Mouse (Mus musculus): ENCODE results near the gene Atp13a2.

Gene Atp13a2

GRCm38 (mm10) chr4:140962207-140962909 is 24.3 kb upstream of the Atp13a2 start:
- 43% methylated on average over 8 of the region's 8 CpGs for WGBS

- WGBS = 25% methylated on average over 5 of the region's 5 CpGs
These were observed 23.7 kb upstream of the Atp13a2 start for GRCm38 (mm10) chr4:140962950-140963349.

- WGBS = 43% methylated on average over 9 of the region's 9 CpGs
These were observed 22.6 kb upstream of the Atp13a2 start for GRCm38 (mm10) chr4:140963941-140964597.

DNA sequence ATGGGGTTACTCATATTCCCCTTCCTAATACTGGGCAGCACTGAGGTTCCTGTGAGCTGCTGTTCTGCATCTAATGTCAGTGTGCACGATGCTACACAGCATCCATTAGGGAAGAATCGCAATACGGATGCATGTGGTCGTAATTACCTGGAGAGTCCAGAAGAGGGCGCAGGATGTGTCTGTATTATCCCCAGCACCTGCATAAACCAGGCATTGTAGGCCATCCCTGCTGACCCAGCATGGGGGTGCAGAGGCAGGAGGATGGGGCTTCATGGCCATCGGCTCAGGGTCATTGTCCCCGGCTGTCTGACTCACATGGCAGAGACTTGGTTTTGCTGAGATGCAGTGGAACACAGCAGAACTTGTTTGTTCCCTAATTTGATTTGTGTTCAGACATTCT is 22.1 kb upstream of the Atp13a2 start:
- WGBS = 8% methylated on average over 7 of the region's 7 CpGs

GRCm38 (mm10) chr4:140967386-140968159 is 19.1 kb upstream of the Atp13a2 start:
- 81% methylated on average over 11 of the region's 11 CpGs for WGBS

GRCm38 (mm10) chr4:140971691-140972090 is 15.0 kb upstream of the Atp13a2 start:
- 50% methylated on average over 13 of the region's 13 CpGs for WGBS

GRCm38 (mm10) chr4:140974408-140974807 is 12.3 kb upstream of the Atp13a2 start:
- 84% methylated on average over 6 of the region's 6 CpGs for WGBS

DNA sequence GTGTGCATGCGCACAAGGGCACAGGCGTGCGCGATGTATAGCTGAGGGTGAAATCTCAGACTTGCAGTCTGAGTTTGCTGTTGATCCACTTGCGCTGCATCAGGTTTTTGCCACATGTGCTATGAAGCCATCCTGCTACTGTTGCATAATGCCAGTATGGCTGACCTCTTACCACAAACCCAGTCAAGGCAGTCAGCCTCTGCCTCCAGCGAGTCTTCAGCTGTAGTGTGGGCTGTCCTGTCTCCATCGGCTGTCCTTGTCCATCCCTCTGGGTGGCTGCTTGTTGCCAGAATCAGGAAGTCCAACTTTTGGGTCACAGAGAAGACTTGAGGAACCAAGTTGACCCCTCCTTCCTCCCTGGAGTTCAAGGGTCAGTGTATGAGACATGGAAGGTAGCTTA is 11.3 kb upstream of the Atp13a2 start:
- WGBS = 89% methylated on average over 7 of the region's 7 CpGs

- WGBS = 88% methylated on average over 10 of the region's 10 CpGs
These were observed 9.4 kb upstream of the Atp13a2 start for GRCm38 (mm10) chr4:140977278-140977677.

GRCm38 (mm10) chr4:140977886-140978692 is 8.6 kb upstream of the Atp13a2 start:
- WGBS = 91% methylated on average over 14 of the region's 14 CpGs

GRCm38 (mm10) chr4:140981605-140982004 is 5.1 kb upstream of the Atp13a2 start:
- WGBS = 95% methylated on average over 2 of the region's 2 CpGs

DNA sequence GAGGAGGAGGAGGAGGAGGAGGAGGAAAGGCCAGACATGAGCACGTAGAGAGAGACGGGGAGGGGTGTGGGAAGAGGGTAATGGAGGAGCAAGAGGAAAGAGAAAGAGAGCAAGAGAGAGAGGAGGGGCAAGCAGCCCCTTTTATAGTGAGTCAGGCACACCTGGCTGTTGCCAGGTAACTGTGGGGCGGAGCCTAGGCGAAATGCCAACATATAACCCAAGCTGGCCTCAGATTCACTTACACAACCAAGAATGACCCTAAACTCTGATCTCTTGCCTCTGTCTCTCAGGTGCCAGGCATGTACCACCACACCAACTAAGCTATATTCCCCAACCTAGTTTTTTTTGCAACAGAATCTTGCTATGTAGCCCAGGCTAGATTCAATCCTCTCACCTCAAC is 3.9 kb upstream of the Atp13a2 start:
- 57% methylated on average over 4 of the region's 4 CpGs for WGBS

GRCm38 (mm10) chr4:140983442-140983841 is 3.2 kb upstream of the Atp13a2 start:
- WGBS = 20% methylated on average over 9 of the region's 9 CpGs

DNA sequence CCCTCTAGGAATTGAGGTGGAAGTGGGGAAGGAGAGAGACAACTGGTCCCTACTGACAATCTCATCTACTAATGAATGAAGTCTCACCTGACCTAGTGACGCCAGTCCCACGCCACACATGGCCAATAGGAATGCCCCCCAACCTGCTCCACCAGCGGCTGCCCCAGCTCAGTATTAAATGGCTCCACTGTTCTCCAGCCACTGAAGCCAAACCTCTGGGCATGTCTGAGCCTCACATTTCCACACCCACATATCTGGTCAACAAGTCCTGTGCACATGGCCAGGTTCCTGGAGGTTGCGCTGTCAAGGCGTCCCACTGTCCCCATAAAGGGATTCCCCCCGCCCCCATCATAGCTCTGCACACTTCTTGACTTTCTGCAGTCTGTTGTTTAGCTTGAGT is 2.1 kb upstream of the Atp13a2 start:
- 88% methylated on average over 6 of the region's 6 CpGs for WGBS

DNA sequence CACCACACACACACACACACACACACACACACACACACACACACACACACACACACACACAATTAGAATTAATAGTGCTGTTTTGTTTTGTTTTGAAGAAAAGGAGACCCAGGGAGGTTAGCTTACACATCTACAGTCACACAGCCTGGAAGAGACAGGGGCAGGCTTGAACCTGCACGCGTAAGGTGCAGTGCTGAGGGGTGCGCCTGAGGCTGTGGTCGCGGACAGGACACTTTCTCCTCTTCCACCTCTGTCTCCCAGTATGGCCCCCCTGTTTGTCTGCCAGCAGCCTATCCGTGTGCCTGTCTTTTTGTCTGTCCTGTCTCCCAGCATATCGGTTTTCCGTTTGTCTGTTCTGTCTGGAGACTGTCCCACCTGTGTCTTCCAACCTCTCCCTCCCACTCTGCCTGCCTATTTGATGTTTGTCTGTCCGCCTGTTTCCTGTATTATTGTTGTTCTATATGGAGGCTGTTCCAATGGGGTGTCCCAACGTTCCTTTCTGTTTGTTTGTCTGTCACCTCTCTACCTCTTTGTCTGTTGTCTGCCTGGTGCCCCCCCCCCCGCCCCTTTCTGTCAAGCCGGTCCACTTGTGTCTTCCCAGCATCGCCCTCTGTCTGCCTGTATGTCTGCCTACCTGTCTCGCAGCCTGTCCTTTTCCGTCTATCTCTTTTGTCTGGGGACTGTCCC is 506 bp upstream of the Atp13a2 start:
- 24% methylated on average over 15 of the region's 15 CpGs for WGBS

- 18% methylated on average over 7 of the region's 7 CpGs for WGBS
These were observed 803 bp downstream of the Atp13a2 start for GRCm38 (mm10) chr4:140987476-140987875.

- WGBS = 51% methylated on average over 7 of the region's 7 CpGs
These were observed 2.1 kb downstream of the Atp13a2 start for GRCm38 (mm10) chr4:140988706-140989290.

DNA sequence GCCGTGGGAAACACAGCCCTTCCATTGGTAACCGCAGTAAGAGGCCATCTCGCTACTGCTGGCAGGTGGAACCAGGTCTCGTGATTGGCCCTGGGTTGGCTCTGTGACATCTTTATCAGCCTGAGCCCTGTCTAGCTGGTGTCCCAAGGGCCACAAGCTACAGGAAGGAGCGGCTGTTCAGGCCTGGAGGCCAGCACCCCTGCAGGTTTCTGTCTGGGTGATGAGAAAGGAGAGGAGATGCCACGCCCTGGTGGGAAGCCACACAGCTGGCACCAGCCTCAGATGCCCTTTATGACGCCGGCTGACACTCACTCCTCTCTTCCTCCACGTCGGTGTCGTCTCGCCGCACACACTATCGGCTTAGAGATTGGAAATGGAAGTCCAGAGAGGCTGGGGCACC is 2.8 kb downstream of the Atp13a2 start:
- WGBS = 81% methylated on average over 14 of the region's 14 CpGs

DNA sequence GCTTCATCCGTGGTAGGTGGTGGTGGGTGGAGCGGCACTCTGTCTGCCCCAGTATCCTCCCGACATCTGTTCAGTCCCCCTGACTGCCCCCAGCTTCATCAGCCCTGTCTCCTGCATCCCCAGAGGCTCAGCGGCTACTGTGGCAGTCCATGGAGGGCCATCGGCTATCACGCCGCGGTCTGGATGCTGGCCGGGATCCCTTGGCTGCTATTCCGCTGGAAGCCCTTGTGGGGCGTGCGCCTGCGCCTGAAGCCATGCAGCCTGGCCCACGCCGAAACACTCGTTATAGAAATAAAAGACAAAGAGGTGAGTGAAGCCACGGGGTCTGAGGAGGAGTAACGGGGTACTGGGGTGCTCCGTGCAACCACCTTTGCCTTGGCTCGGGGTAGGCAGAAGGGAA is 5.5 kb downstream of the Atp13a2 start:
- 71% methylated on average over 20 of the region's 20 CpGs for WGBS

- WGBS = 76% methylated on average over 8 of the region's 8 CpGs
These were observed 7.2 kb downstream of the Atp13a2 start for GRCm38 (mm10) chr4:140993846-140994245.

DNA sequence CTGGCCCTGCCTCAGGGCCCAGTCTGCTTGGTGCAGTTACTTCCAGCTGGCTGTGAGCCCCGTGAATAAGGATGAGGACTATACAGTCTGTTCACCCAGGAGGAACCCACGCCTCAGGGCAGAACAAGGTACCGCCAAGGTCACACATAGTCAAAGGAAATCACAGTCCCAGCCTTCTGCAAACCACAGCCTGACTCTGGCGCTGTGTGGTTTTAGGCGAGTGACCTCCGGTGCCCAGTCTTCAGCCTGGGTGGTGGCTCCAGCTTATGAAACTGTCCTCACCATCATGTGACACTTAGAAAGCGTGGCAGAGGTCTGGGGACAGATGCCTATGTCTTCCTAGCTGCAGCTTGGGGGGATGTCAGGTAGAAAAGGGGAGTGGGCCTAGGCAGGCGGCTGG is 9.1 kb downstream of the Atp13a2 start:
- 90% methylated on average over 8 of the region's 8 CpGs for WGBS

All from cerebral cortex, adult 2 months (tissue).